Mouse (Mus musculus): Measurements from ENCODE around the gene Atp6v0c. TPM values are rescaled to one million over a fixed set of nuclear protein-coding genes. Genes with fewer than 3 reads are reported as not detected.

The Atp6v0c gene
- polyA plus RNA-seq, 1 experiment = 377 TPM

DNA sequence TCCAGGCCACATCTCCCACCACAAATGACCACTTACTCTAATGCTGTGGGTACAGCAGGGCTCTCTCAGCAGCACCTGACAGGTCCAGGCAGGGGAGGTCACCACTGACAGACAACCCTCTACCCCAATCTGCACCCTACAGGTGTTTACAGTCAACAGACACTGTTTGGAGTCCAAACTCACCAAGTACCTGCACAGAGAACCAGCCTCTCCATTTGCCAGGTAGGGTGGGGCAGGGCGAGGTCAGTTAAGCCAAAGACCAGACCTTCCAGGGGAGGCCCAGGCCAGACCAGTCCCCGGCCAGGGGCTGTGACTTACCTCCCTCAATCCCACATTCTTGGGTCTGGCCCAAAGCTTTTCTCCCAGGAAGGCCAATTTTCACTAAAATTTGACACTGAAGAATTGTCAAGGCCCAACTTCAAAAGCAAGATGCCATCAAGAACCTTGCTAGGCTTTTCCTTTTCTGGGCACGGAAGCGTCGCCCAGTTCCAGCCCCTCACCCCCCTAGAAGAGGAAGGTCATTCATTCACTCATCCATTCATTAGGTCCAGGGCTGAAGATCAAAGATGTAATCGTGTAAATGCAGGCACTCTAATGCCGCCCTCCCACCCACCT lies 1.5 kb downstream of the Atp6v0c start:
- peak overlapping the region; percentile 89 for H3K4me3 ChIP-seq (ENCODE audit: insufficient read depth, poor library complexity, severe bottlenecking)
- no peak for TF ChIP-seq MYOG (IDR thresholded peaks at IDR 0.05; ENCODE audit: control insufficient read depth, extremely low read depth, insufficient read length)
- no peak for TF ChIP-seq USF1 (IDR thresholded peaks at IDR 0.05; ENCODE audit: low read depth)
- TF ChIP-seq MAX (IDR thresholded peaks at IDR 0.05) = no peak
- TF ChIP-seq CEBPB (IDR thresholded peaks at IDR 0.05; ENCODE audit: low read depth) = no peak
- TF ChIP-seq CTCF (IDR thresholded peaks at IDR 0.05; ENCODE audit: control insufficient read depth, insufficient read depth, insufficient read length) = no peak
- no peak for TF ChIP-seq FOSL1 (IDR thresholded peaks at IDR 0.05; ENCODE audit: insufficient read depth, low read length, poor library complexity, severe bottlenecking)
- no peak for TF ChIP-seq MYOD1 (IDR thresholded peaks at IDR 0.05; ENCODE audit: control insufficient read depth, insufficient read length, low read depth)
- no peaks in the 10 kb centered on the region for H3K27me3 ChIP-seq (ENCODE audit: control insufficient read depth, insufficient read depth, insufficient read length)
- H3K79me3 ChIP-seq (ENCODE audit: low read depth) = peaks cover 31% of the 10 kb centered on the region
- H3ac ChIP-seq (ENCODE audit: control insufficient read depth, insufficient read length, low read depth) = peak overlapping the region; percentile 100
- H3K36me3 ChIP-seq (ENCODE audit: control insufficient read depth, insufficient read depth) = peaks cover 22% of the 10 kb centered on the region
- H3K79me2 ChIP-seq (ENCODE audit: control insufficient read depth, insufficient read depth) = peaks cover 45% of the 10 kb centered on the region

DNA sequence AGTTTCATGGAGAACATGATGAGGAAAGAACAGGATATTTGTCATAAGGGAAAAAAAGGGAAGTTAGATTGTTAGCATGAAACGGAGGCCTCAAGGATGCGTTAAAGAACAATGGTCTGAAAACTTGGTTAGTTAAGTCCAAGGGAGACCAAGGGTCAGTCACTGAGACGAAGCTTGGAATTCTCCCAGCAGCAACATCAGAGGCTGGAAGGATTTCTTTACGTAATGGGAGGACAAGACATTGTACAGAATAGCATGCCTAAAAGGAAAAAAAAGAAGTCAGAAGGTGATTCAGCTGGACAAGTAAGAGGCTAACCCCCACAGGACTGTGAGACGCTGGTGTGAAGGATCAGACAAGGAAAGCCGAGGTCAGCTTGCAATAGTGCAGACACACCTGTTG lies 2.4 kb downstream of the Atp6v0c start:
- Histone ChIP-seq H3K36me3 (ENCODE audit: control insufficient read depth, insufficient read depth) (peaks cover 22% of the 10 kb centered on the region), H3K27me3 (ENCODE audit: control insufficient read depth, insufficient read depth, insufficient read length) (no peaks in the 10 kb centered on the region), H3K79me3 (ENCODE audit: low read depth) (peaks cover 31% of the 10 kb centered on the region), H3K4me3 (ENCODE audit: insufficient read depth, poor library complexity, severe bottlenecking) (no peak overlapping the region), H3K79me2 (ENCODE audit: control insufficient read depth, insufficient read depth) (peaks cover 54% of the 10 kb centered on the region), H3ac (ENCODE audit: control insufficient read depth, insufficient read length, low read depth) (no peak overlapping the region)
- TF ChIP-seq USF1 (IDR thresholded peaks at IDR 0.05; ENCODE audit: low read depth) (no peak), CTCF (IDR thresholded peaks at IDR 0.05; ENCODE audit: control insufficient read depth, insufficient read depth, insufficient read length) (no peak), MYOD1 (IDR thresholded peaks at IDR 0.05; ENCODE audit: control insufficient read depth, insufficient read length, low read depth) (no peak), MYOG (IDR thresholded peaks at IDR 0.05; ENCODE audit: control insufficient read depth, extremely low read depth, insufficient read length) (no peak), MAX (IDR thresholded peaks at IDR 0.05) (no peak), FOSL1 (IDR thresholded peaks at IDR 0.05; ENCODE audit: insufficient read depth, low read length, poor library complexity, severe bottlenecking) (no peak), CEBPB (IDR thresholded peaks at IDR 0.05; ENCODE audit: low read depth) (no peak)

- no peak overlapping the region for H3K4me3 ChIP-seq (ENCODE audit: insufficient read depth, poor library complexity, severe bottlenecking)
- TF ChIP-seq FOSL1 (IDR thresholded peaks at IDR 0.05; ENCODE audit: insufficient read depth, low read length, poor library complexity, severe bottlenecking) (no peak), MYOD1 (IDR thresholded peaks at IDR 0.05; ENCODE audit: control insufficient read depth, insufficient read length, low read depth) (no peak), CTCF (IDR thresholded peaks at IDR 0.05; ENCODE audit: control insufficient read depth, insufficient read depth, insufficient read length) (no peak), USF1 (IDR thresholded peaks at IDR 0.05; ENCODE audit: low read depth) (no peak), MYOG (IDR thresholded peaks at IDR 0.05; ENCODE audit: control insufficient read depth, extremely low read depth, insufficient read length) (no peak), CEBPB (IDR thresholded peaks at IDR 0.05; ENCODE audit: low read depth) (no peak), MAX (IDR thresholded peaks at IDR 0.05) (no peak)
- H3K36me3 ChIP-seq (ENCODE audit: control insufficient read depth, insufficient read depth) = peaks cover 22% of the 10 kb centered on the region
- peaks cover 31% of the 10 kb centered on the region for H3K79me3 ChIP-seq (ENCODE audit: low read depth)
- H3K27me3 ChIP-seq (ENCODE audit: control insufficient read depth, insufficient read depth, insufficient read length) = no peaks in the 10 kb centered on the region
- H3K79me2 ChIP-seq (ENCODE audit: control insufficient read depth, insufficient read depth) = peaks cover 59% of the 10 kb centered on the region
- no peak overlapping the region for H3ac ChIP-seq (ENCODE audit: control insufficient read depth, insufficient read length, low read depth)
Measured at GRCm38 (mm10) chr17:24164566-24165259, 4.8 kb downstream of the Atp6v0c start.

DNA sequence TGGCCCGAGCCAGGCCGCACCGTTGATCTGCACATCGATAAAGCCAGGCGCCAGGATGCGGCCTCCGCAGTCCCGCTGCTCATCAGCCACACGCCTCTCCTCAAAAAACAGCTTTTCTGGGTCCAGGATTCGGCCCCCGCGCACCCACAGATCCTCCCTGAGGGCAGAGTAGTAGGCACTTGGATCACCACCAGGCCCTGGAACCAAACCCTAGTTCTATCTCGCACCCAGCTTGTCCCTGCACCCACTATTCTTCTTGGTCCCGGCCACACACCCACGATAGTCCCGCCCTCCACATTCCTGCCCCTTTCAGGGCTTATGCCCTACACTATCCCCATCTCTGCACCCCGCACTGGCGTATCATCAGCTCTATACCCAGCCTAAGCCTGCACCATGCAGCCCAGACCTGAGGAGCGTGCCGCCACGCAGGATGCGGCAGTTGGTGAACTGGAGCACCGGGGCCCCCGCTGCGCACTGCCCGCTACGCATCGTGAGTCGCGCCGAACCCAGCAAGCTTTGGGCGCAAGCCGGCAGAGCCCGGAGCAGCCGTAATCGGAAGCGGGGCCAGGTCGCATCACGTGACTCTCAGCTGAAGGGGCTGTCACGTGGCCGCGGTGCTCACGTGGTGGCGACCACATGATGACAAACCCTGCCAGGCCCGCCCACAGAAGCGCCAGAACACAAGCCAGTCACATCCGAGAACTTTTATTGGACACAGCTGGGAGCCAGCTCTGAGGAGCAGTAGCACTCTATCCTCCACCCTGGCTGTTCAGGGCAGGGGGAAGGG lies 6.1 kb downstream of the Atp6v0c start, which contains the start of gene Amdhd2:
Amdhd2 (minus strand) TSS at position 591 of the 787 bp plus-strand sequence.
- peak; percentile 17 for TF ChIP-seq MAX (IDR thresholded peaks at IDR 0.05)
- peak; percentile 87 for TF ChIP-seq USF1 (IDR thresholded peaks at IDR 0.05; ENCODE audit: low read depth)
- TF ChIP-seq MYOD1 (IDR thresholded peaks at IDR 0.05; ENCODE audit: control insufficient read depth, insufficient read length, low read depth) = no peak
- Histone ChIP-seq H3K4me3 (ENCODE audit: insufficient read depth, poor library complexity, severe bottlenecking) (peak within 1 kb of the TSS; percentile 48), H3ac (ENCODE audit: control insufficient read depth, insufficient read length, low read depth) (peak within 1 kb of the TSS; percentile 87), H3K27me3 (ENCODE audit: control insufficient read depth, insufficient read depth, insufficient read length) (no peaks in the 10 kb centered on the region), H3K79me3 (ENCODE audit: low read depth) (peaks cover 25% of the 10 kb centered on the region), H3K79me2 (ENCODE audit: control insufficient read depth, insufficient read depth) (peaks cover 51% of the 10 kb centered on the region), H3K36me3 (ENCODE audit: control insufficient read depth, insufficient read depth) (peaks cover 22% of the 10 kb centered on the region)

DNA sequence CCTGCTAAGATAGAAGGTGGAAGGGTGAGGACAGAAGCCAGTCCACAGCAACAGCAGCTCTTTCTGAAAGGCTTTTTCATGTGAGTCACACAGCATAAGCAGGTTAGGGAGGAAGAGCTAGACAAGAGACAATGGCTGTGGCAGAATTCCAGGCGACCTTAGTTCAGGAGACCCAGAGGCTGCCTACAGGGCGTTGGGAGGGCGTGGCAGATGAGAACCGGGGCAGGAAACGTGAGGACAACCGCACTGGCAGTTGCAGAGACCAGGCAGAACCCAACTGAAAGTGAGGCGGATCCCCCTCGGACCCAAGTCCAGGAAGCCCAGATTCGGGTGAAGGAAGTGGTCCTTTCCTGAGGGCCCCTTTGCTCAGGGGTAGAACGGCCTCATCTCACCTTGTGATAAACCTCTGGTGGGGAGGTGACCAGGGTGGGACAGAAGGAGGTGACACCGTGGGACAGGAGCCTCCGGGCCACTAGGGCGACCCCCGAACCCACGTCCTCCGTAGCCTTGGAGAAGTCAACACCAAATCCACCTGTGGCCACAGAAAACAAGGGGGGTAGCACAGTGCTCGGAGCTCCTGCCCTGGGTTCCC lies 6.8 kb downstream of the Atp6v0c start:
- Histone ChIP-seq H3ac (ENCODE audit: control insufficient read depth, insufficient read length, low read depth) (peak overlapping the region; percentile 87), H3K4me3 (ENCODE audit: insufficient read depth, poor library complexity, severe bottlenecking) (peak overlapping the region; percentile 48), H3K27me3 (ENCODE audit: control insufficient read depth, insufficient read depth, insufficient read length) (no peaks in the 10 kb centered on the region), H3K79me2 (ENCODE audit: control insufficient read depth, insufficient read depth) (peaks cover 44% of the 10 kb centered on the region), H3K36me3 (ENCODE audit: control insufficient read depth, insufficient read depth) (peaks cover 20% of the 10 kb centered on the region), H3K79me3 (ENCODE audit: low read depth) (peaks cover 18% of the 10 kb centered on the region)
- no peak for TF ChIP-seq CTCF (IDR thresholded peaks at IDR 0.05; ENCODE audit: control insufficient read depth, insufficient read depth, insufficient read length)
- no peak for TF ChIP-seq CEBPB (IDR thresholded peaks at IDR 0.05; ENCODE audit: low read depth)
- TF ChIP-seq MYOG (IDR thresholded peaks at IDR 0.05; ENCODE audit: control insufficient read depth, extremely low read depth, insufficient read length) = no peak
